Mouse (Mus musculus): ENCODE measurements at regions not wholly inside any gene's neighbourhood (a gene's known extent, or its start where the extent isn't known, plus 50 kb on each side); places are given as distances from the start of the nearest gene placed in this dataset.

GRCm38 (mm10) chr6:101593782-101594641 is 216.3 kb upstream of the Pdzrn3 start:
- DNase-seq (ENCODE audit: low read depth): no peak

GRCm38 (mm10) chr6:101585871-101586270 is 208.2 kb upstream of the Pdzrn3 start:
- DNase-seq (ENCODE audit: low read depth): no peak

- DNase-seq (ENCODE audit: low read depth): no peak
Observed at GRCm38 (mm10) chr6:101580824-101581223, 203.1 kb upstream of the Pdzrn3 start.

GRCm38 (mm10) chr6:101556096-101556495 is 178.4 kb upstream of the Pdzrn3 start:
- DNase-seq (ENCODE audit: low read depth): peak; percentile 61

- no peak for DNase-seq (ENCODE audit: low read depth)
Observed at GRCm38 (mm10) chr6:101554965-101555604, 177.4 kb upstream of the Pdzrn3 start.

- DNase-seq (ENCODE audit: low read depth): no peak
Observed at GRCm38 (mm10) chr6:101550501-101551268, 173.0 kb upstream of the Pdzrn3 start.

DNA sequence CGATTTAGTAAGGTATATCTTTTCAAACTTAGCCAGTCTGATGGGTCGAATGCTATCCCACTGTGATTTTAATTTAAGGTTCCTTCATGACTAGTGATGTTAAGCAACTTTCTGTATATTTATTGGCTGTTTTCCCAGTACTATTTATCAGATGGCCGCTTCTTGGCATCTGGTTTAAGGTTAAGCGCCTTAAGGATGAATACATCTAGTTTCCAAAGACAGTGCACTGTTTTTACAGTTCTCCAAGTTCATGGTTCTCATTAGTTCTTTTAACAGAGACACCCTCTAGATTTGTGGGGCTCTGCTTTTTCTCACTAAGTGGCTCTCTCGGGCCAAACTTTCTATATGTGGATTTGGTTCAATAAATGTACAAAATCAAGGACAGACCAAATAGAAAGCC is 159.9 kb upstream of the Pdzrn3 start:
- DNase-seq (ENCODE audit: low read depth): no peak

DNA sequence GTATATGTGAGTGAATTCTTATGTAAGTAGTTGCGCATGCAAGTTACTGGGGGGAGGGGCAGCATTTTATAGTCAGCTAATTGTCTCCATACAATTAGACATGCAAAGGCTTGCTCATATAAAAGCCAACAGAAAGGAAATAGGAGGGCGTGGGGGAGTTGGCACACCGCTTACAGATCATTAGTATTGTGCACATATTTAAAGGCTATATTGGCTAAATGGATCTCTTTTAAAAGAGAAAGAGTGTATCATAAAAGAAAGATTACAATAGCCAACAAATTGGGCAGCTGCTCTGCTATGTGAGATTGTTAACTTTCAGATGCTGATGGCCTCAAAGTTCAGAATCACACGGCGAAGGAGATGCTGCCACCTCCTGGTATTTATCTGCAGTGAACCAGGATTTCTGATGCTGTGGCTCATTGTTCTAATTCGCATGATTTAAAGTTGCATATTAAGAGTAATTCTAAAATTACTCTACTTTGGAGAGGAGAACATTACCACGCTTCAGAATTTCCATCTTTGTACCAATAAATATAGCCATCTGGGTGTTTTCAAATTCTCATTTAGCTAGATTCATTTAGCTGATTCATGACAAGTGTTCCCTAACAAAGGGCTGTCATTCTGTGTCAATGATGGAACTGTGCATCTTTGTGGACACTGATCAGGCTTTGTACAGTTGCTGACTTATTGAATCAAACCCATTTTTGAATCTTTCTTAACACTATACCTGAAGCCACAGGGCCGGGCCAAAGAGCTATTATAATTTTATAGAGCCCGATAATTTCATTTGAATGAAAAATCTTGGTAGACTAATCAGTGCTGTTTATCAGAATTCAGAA is 156.7 kb upstream of the Pdzrn3 start:
- DNase-seq (ENCODE audit: low read depth): no peak

GRCm38 (mm10) chr6:101532436-101532835 is 154.7 kb upstream of the Pdzrn3 start:
- peak; percentile 60 for DNase-seq (ENCODE audit: low read depth)

- DNase-seq (ENCODE audit: low read depth): no peak
Observed at GRCm38 (mm10) chr6:101531914-101532313, 154.2 kb upstream of the Pdzrn3 start.

- DNase-seq (ENCODE audit: low read depth): no peak
Observed at GRCm38 (mm10) chr6:101525129-101525528, 147.4 kb upstream of the Pdzrn3 start.

DNA sequence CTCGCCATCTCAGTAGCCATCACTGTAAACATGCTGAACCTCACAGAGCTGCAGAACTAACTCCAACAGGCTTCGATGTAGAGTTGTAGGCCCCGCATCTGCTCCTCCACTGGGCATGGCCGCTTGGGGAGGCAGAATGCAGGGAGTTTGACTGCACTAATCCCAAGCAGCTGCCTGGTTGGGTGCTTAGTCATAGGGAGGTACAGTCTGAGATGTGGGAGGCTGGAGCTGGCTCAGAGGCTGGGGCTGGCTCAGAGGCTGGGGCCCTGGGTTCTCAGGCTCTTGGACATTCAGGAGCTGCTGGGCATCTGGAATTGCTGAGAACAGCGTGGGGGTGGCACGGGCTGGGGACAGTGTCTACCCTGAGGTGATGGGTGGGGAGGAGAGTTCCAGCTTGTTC is 143.6 kb upstream of the Pdzrn3 start:
- DNase-seq (ENCODE audit: low read depth): no peak

GRCm38 (mm10) chr6:101520755-101521154 is 143.1 kb upstream of the Pdzrn3 start:
- no peak for DNase-seq (ENCODE audit: low read depth)

DNA sequence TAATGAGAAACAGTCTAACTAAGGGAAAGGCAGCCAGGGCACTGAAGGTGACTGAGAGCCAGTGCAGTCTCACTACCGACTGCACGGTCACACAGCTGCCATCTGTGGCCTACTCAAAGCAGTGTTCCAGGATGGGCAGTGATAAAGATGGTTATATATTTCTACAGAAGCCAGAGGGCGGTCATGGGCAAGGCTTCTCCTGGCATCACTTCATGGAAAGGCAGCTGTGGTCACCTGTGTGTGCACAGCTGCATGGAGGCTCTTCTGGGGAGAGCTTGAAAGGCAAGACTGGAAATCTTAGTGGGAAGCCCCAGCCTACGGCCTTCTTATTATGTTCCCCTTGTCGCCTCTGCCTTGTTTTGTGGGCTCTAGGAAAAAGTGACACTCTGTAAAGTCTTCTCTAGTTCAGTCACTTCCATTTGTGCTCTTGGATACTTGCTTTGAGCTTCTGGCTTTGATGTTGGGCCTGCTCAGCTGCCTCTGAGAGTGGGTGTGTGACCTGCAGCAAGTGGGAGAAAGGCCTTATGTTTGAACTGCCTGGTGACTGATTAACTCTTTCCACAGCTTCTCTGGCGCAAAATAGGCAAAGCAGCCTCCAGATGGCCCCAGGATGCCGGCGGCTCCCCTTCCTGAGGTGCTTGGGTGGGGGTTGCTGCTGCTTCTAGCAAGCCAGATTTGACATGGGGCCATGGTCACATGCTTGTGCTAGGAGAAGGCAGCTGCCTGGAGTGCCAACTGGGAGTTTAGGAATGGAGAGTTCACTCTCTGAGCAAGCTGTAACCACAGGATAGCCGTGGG is 141.4 kb upstream of the Pdzrn3 start:
- DNase-seq (ENCODE audit: low read depth): no peak

DNA sequence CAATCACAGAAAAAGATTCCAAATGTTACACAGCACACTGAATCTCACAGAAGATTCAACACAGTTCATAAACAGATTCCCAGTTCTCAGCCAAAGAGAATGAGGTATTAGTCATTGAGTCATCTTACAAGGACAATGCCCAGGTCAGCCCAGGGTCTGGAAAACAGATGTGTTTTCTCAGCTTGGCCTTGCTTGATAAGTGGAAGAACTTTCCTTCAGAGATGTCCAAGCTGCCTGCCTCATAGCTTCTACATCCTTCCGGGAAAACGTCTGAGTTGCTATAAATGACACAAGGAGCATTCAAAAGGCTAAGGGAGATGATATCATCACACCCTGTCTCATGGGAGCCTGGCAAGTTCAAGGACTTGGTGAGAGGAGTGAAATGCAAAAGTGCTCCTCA is 139.9 kb upstream of the Pdzrn3 start:
- no peak for DNase-seq (ENCODE audit: low read depth)

DNA sequence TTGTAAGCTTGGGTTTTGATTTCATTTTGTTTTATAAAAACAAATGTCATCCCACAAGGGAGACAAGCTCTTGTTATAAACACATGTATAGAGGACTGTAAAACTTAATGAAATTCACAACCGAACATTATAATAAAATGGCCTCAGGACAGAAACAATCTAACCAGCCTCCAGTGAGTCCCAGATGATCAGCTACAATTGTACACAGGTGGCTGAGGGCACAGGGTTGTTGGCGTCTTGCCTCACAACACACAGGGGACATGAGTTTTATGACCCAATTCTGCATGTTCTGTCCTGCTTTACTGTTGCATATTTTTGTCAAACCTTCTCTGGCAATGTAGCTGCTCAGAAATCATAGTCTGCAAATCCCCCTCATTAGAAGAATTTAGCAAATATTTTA is 136.0 kb upstream of the Pdzrn3 start:
- DNase-seq (ENCODE audit: low read depth): no peak

DNA sequence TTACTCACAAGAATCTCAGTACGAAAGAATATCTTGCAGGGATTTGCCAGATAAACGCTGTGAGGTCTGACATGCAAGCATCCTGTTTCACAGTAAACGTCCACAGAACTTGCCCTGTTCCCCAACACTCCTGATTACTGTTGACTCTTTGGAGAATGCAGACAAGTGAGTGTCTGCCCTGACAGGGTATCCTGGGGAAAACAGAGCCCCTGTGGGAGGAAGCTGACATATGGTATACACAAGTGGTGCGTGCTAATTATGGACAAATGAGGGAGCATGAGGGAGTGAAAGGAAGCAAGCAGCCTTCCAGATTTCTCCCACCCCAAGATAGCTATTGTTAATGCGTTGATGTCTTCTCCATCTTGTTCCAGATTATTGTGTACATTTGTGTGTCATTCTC is 124.5 kb upstream of the Pdzrn3 start:
- DNase-seq (ENCODE audit: low read depth): no peak

GRCm38 (mm10) chr6:101501716-101502115 is 124.0 kb upstream of the Pdzrn3 start:
- DNase-seq (ENCODE audit: low read depth): no peak

GRCm38 (mm10) chr6:101500202-101500601 is 122.5 kb upstream of the Pdzrn3 start:
- DNase-seq (ENCODE audit: low read depth): no peak

GRCm38 (mm10) chr6:101488466-101488865 is 110.8 kb upstream of the Pdzrn3 start:
- DNase-seq (ENCODE audit: low read depth): no peak

All from fibroblast of lung, adult 2 months (primary cell).